Mouse (Mus musculus) layer of hippocampus, adult 18-20 months (tissue): ENCODE data around the gene Mast3. TPM values are rescaled to one million over a fixed set of nuclear protein-coding genes. Genes with fewer than 3 reads are reported as not detected.

ENCODE experiments used
- DNase-seq, 2 experiments: peaks; one replicate each; pipeline ENCODE4 v3.0.0; 2022; ENCODE audit warnings: low spot score in 2 of 2
- microRNA-seq, 2 experiments: library from miRNA; unstranded; fragments of <30 nt; microRNA quantifications; one replicate each; pipeline ENCODE4 v1.2.0; 2021
- total RNA-seq, 2 experiments: library from RNA; stranded (reverse); gene quantifications; 2 replicates each; pipeline ENCODE4 v1.2.3; 2021

Mast3 gene
- total RNA-seq, 2 experiments from 2014 or later, result 439 to 476 TPM

- no peak for DNase-seq
These were observed 58.2 kb downstream of the Mast3 start for GRCm38 (mm10) chr8:70746676-70747075.

- DNase-seq, result no peak
These were observed 59.1 kb downstream of the Mast3 start for GRCm38 (mm10) chr8:70745691-70746220.

GRCm38 (mm10) chr8:70744806-70745205, 60.0 kb downstream of the Mast3 start:
- no peak for DNase-seq

- DNase-seq, result no peak
These were observed 60.9 kb downstream of the Mast3 start for GRCm38 (mm10) chr8:70743656-70744590.

- DNase-seq, result no peak
These were observed 61.7 kb downstream of the Mast3 start for GRCm38 (mm10) chr8:70742981-70743655.

GRCm38 (mm10) chr8:70742176-70742575, 62.7 kb downstream of the Mast3 start:
- DNase-seq, result no peak

GRCm38 (mm10) chr8:70741661-70742060, 63.2 kb downstream of the Mast3 start:
- DNase-seq, result no peak

- DNase-seq, result no peak
These were observed 66.6 kb downstream of the Mast3 start for GRCm38 (mm10) chr8:70738211-70738610.

- no peak for DNase-seq
These were observed 67.1 kb downstream of the Mast3 start for GRCm38 (mm10) chr8:70737705-70738104.

- no peak for DNase-seq
These were observed 73.9 kb downstream of the Mast3 start for GRCm38 (mm10) chr8:70730956-70731355.

GRCm38 (mm10) chr8:70729808-70730475, 74.9 kb downstream of the Mast3 start:
- no peak for DNase-seq

Small RNAs within 50 kb of the gene (microRNA-seq; reads per million reads assigned to microRNA genes)
- 45.4 to 48.4 reads per million in 2 experiments for gene Mir7240

Other genes with a start within 250 kb of the Mast3 start
- gene Isyna1, start 210.7 kb downstream of the Mast3 start, total RNA-seq, result 10 to 100 TPM; 47.3 to 47.7 TPM
- gene Ssbp4, start 196.2 kb downstream of the Mast3 start, total RNA-seq, result 100 to 1,000 TPM; 272 to 279 TPM
- gene Lrrc25, start 188.9 kb downstream of the Mast3 start, total RNA-seq, result under 1 TPM; 0.33 to 0.37 TPM
- not detected for gene Gdf15, start 172.6 kb downstream of the Mast3 start, total RNA-seq
- gene Pgpep1, start 144.7 kb downstream of the Mast3 start, total RNA-seq, result 10 to 100 TPM; 20.0 to 23.3 TPM
- 10 to 100 TPM; 63.8 to 71.5 TPM for gene Lsm4, start 131.8 kb downstream of the Mast3 start, total RNA-seq
- gene Jund, start 106.1 kb downstream of the Mast3 start, total RNA-seq, result 100 to 1,000 TPM; 186 to 200 TPM
- under 1 TPM in 1 of 2 experiments, not detected in 1; 0.07 TPM for gene Iqcn, start 101.6 kb downstream of the Mast3 start, total RNA-seq
- gene Gm3336, start 86.5 kb downstream of the Mast3 start, total RNA-seq, result not detected
- gene Pde4c, start 81.3 kb downstream of the Mast3 start, total RNA-seq, result 1 to 10 TPM; 1.0 to 1.3 TPM
- 100 to 1,000 TPM; 814 to 823 TPM for gene Rab3a, start 50.4 kb downstream of the Mast3 start, total RNA-seq
- gene Mpv17l2, start 44.1 kb downstream of the Mast3 start, total RNA-seq, result 10 to 100 TPM; 34.5 to 41.1 TPM
- gene Pik3r2, start 28.3 kb downstream of the Mast3 start, total RNA-seq, result 100 to 1,000 TPM; 158 to 162 TPM
- 1 to 10 TPM in 1 of 2 experiments, under 1 TPM in 1; 0.97 to 1.7 TPM for gene Il12rb1, start 3.4 kb upstream of the Mast3 start, total RNA-seq
- gene Arrdc2, start 34.7 kb upstream of the Mast3 start, total RNA-seq, result 10 to 100 TPM; 15.9 to 27.3 TPM
- gene Kcnn1, start 58.2 kb upstream of the Mast3 start, total RNA-seq, result 10 to 100 TPM; 19.0 to 20.8 TPM
- 10 to 100 TPM; 93.2 to 98.5 TPM for gene Ccdc124, start 68.9 kb upstream of the Mast3 start, total RNA-seq
- 10 to 100 TPM; 11.1 to 12.9 TPM for gene Slc5a5, start 87.7 kb upstream of the Mast3 start, total RNA-seq
- 100 to 1,000 TPM; 713 to 785 TPM for gene Rpl18a, start 92.4 kb upstream of the Mast3 start, total RNA-seq
- gene Map1s, start 100.9 kb upstream of the Mast3 start, total RNA-seq, result 100 to 1,000 TPM in 1 of 2 experiments, 10 to 100 TPM in 1; 96.3 to 100 TPM